Mouse (Mus musculus) urinary bladder, postnatal 10 days (tissue): ENCODE measurements at regions not wholly inside any gene's neighbourhood (a gene's known extent, or its start where the extent isn't known, plus 50 kb on each side); places are given as distances from the start of the nearest gene placed in this dataset.

ENCODE experiments used
- DNase-seq: peaks from one replicate; pipeline ENCODE4 v3.0.0; 2022; ENCODE audit warnings: low spot score

DNA sequence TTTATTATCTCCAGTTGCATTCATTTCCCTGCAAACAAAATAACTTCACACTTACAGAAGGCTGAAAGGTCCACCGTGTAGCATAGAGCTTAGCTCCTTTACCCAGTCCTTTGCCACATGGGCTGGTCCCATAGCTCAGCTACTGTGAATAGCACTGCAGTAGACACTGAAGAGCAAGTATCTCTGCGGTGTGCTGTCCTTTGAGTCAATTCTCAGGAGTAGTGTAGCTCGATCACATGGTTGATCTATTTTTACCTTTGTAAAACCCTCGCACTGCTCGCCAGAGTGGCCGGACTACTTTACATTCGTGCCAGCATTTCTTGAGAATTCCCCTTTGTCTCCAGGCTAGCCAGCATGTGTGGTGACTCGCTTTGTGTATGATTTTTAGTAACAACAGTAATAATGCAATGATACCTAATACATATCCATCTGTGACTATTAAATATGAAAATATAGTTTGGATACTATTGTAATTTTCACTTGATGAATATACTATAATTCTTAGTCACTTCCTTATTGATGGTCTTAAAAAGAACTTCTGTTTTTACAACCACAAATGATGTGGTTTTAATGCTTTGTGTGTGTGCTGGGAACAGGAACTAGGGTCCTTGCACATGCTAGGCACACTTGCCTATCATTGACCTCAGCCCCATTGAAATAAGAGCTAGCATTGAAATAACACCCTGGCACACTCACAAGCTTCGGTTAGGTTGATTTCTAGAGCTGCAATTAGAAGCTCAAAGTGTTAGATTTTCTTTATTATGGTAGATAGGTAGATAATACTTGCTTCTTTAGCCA is 257.7 kb upstream of the Atp11b start:
- no peak for DNase-seq

DNA sequence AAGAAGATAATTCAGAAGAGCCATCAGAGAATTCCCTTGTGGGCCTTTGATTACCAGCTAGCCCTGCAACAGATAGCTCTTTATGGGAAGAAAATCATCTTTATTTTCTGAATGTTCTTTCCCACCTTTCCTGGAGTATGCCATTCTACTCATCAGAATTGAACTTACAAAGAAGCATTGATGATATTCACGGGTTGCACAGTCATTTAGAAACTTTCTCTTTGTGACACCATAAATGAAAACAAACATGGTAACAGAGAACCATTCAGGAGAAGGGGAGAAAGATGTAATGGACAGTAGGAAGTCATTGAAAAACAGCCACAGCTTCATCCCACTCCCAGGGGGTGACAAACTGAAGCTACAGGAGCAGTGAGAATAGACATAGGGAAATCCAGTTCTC is 243.6 kb upstream of the Atp11b start:
- DNase-seq: no peak

DNA sequence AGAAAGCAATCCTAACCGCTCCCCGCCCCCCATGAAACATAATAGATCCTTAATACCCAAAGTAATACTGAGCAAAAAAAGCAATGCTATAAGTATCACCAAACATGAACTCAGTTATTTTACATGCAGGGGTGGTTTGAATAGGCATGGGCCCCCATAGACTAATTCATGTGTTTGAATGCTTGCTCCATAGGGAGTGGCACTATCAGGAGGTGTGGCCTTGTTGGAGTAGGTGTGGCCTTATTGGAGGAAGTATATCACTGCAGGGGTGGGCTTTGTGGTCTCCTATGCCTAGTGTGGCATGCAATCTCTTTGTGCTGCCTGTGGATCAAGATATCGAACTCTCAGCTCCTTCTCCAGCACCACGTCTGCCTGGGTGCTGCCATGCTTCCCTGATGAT is 237.4 kb upstream of the Atp11b start:
- no peak for DNase-seq

DNA sequence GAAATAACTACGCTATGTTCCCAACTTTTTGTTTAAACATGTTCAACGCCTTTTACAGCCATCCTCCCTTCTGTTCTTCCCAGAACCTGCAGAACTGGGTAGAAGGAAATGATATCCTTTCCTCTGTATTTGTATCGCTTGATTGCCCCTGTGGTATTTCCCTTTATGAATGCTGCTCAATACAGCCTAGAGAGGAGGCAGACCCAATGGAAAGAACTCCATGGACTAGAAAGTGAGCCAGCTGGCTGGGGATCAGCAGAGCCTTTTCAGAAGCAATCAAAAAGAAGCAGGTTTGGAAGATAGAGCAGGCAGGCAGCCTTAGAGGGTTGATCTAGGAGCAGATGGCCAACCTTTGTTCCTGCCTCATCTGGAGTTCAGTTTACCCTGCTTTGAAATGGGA is 233.8 kb upstream of the Atp11b start:
- no peak for DNase-seq

DNA sequence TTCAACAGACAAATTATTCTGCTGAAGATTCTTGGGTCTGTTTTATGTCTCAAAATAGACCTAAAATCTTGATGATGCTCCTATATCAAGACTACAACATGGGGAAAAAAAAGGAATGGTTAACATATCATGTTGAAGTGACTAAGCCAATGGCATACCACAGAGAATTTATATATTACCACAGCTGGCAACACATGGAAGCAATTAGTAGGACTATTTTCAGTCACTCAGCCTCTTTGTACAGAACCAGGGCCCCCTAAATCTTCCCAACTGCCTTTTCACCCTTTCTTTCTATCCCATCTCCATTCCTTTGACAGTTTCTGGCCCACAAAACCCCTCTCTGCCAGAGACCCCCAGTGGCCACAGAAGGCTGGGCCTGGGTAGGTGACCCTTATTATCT is 206.2 kb upstream of the Atp11b start:
- no peak for DNase-seq

DNA sequence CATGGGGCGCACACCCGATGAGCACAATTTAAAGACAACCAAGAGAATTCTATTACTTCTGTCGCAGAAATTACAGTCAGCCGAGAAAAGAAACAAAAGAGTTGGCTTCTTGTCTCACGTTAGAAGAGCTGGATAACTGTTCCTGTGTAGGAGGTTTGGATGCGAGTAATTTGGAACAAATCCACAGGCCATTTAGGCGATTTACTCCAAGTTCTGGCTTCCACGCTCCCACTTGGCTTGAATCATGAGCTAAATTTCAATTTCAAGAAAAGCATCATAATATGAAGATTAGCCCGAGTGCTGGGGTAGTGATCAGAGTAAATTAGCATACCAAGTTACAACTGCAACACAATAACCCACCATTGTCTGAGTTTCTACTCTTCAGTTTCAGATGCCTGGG is 202.1 kb upstream of the Atp11b start:
- no peak for DNase-seq

DNA sequence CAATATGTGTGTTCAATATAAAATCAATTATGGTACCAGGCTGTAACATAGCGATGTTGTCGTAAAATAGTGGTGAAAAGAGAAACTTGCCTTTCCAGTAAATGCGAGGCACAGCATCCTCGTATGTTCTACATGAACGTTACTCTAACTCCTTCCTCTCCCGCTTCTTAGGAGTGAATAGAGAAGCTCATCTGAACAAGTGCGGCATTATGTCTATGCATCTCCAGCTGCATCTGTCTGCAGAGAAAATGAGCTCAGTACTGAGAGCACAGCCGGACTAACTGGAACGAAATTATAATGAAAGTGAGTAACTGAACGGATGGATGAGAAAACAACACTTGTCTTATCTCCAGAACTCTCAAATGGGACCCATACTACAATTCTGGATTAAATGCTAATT is 193.5 kb upstream of the Atp11b start:
- no peak for DNase-seq

DNA sequence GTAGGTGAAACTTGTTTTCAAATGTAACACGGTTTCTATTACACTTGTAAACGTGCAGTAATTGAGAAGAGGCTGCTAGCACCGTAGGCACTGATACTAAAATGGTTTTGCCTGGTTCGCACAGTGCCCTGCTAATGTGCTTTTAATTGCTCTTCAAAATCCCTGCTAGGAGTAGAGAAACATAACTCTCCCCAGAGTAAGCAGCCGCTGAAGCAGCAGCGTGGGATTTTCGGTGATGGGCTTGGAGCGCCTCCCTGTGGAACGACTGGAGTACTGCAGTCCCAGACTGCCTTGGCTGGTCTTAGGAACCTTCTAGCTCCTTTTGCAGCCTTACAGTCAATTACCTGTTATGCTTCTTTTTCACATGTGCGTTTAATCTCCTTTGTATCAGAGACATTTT is 179.5 kb upstream of the Atp11b start:
- no peak for DNase-seq
